Mouse (Mus musculus) urinary bladder, postnatal 10 days (tissue): Measurements from ENCODE around the gene Cald1.

Experiments used
- DNase-seq: peaks from one replicate; pipeline ENCODE4 v3.0.0; 2022; ENCODE audit warnings: low spot score

Gene Cald1

GRCm38 (mm10) chr6:34719141-34719680, 120.9 kb downstream of the Cald1 start:
- DNase-seq = no peak

GRCm38 (mm10) chr6:34720447-34720846, 122.1 kb downstream of the Cald1 start:
- DNase-seq = no peak

GRCm38 (mm10) chr6:34721740-34722139, 123.4 kb downstream of the Cald1 start:
- no peak for DNase-seq

GRCm38 (mm10) chr6:34722660-34723059, 124.4 kb downstream of the Cald1 start:
- no peak for DNase-seq

GRCm38 (mm10) chr6:34723250-34723904, 125.1 kb downstream of the Cald1 start:
- no peak for DNase-seq

GRCm38 (mm10) chr6:34725660-34726059, 127.4 kb downstream of the Cald1 start:
- DNase-seq = no peak

GRCm38 (mm10) chr6:34726104-34726503, 127.8 kb downstream of the Cald1 start:
- DNase-seq = no peak

GRCm38 (mm10) chr6:34727316-34727983, 129.2 kb downstream of the Cald1 start:
- no peak for DNase-seq

- DNase-seq = no peak
Measured at GRCm38 (mm10) chr6:34729449-34730151, 131.3 kb downstream of the Cald1 start.

GRCm38 (mm10) chr6:34731007-34731406, 132.7 kb downstream of the Cald1 start:
- no peak for DNase-seq

- DNase-seq = no peak
Measured at GRCm38 (mm10) chr6:34731529-34731928, 133.2 kb downstream of the Cald1 start.

- no peak for DNase-seq
Measured at GRCm38 (mm10) chr6:34734940-34735695, 136.8 kb downstream of the Cald1 start.

GRCm38 (mm10) chr6:34736934-34737333, 138.6 kb downstream of the Cald1 start:
- DNase-seq = no peak

- no peak for DNase-seq
Measured at GRCm38 (mm10) chr6:34743946-34744345, 145.6 kb downstream of the Cald1 start.

- no peak for DNase-seq
Measured at GRCm38 (mm10) chr6:34747846-34748245, 149.5 kb downstream of the Cald1 start.

- DNase-seq = no peak
Measured at GRCm38 (mm10) chr6:34748566-34748965, 150.3 kb downstream of the Cald1 start.

- DNase-seq = no peak
Measured at GRCm38 (mm10) chr6:34749526-34749925, 151.2 kb downstream of the Cald1 start.

- no peak for DNase-seq
Measured at GRCm38 (mm10) chr6:34750487-34751120, 152.3 kb downstream of the Cald1 start.

- DNase-seq = no peak
Measured at GRCm38 (mm10) chr6:34751625-34752024, 153.3 kb downstream of the Cald1 start.

- DNase-seq = no peak
Measured at GRCm38 (mm10) chr6:34754448-34754847, 156.1 kb downstream of the Cald1 start.

GRCm38 (mm10) chr6:34758340-34758739, 160.0 kb downstream of the Cald1 start:
- DNase-seq = no peak

GRCm38 (mm10) chr6:34760023-34760422, 161.7 kb downstream of the Cald1 start:
- DNase-seq = no peak
